Mouse (Mus musculus): ENCODE results near the gene Syncrip. TPM values are rescaled to one million over a fixed set of nuclear protein-coding genes. Genes with fewer than 3 reads are reported as not detected.
A peak's percentile ranks its signal among the peaks of the same experiment; 100 is the strongest.

Syncrip gene
- total and polyA plus RNA-seq, 3 experiments, result 6.6 to 64.6 (median 60.8) TPM

- Histone ChIP-seq H3K79me2 (replicated peaks; ENCODE audit: control insufficient read depth, insufficient read depth, low read length) (no peaks in the 10 kb centered on the region), H3K4me3 (no peak overlapping the region), H3K4me1 (ENCODE audit: control insufficient read depth, insufficient read depth, low read length) (no peaks in the 10 kb centered on the region), H3K27me3 (ENCODE audit: control insufficient read depth, insufficient read depth, low read length) (no peaks in the 10 kb centered on the region), H3K36me3 (ENCODE audit: control insufficient read depth, insufficient read depth, low read length) (no peaks in the 10 kb centered on the region), H3K9ac (ENCODE audit: low read depth, low read length) (no peak overlapping the region), H3K27ac (no peak overlapping the region)
- TF ChIP-seq POLR2A (IDR thresholded peaks at IDR 0.05; ENCODE audit: insufficient read depth, low read depth, low read length) (no peak), EP300 (IDR thresholded peaks at IDR 0.05; ENCODE audit: insufficient read depth, low read depth, low read length) (no peak), CTCF (IDR thresholded peaks at IDR 0.05) (no peak)
- 63% methylated on average over 1 of the region's 1 CpGs for WGBS
- intact Hi-C loops (cut with DNase I), result no loop called here
- DNase-seq, result no peak
Observed at GRCm38 (mm10) chr9:88416752-88417151, 65.6 kb downstream of the Syncrip start.

- H3K27me3 ChIP-seq (ENCODE audit: control insufficient read depth, insufficient read depth, low read length), result no peaks in the 10 kb centered on the region
- TF ChIP-seq CTCF (IDR thresholded peaks at IDR 0.05), result no peak
- TF ChIP-seq POLR2A (IDR thresholded peaks at IDR 0.05; ENCODE audit: insufficient read depth, low read depth, low read length), result no peak
- no peak for TF ChIP-seq EP300 (IDR thresholded peaks at IDR 0.05; ENCODE audit: insufficient read depth, low read depth, low read length)
- no peaks in the 10 kb centered on the region for H3K36me3 ChIP-seq (ENCODE audit: control insufficient read depth, insufficient read depth, low read length)
- H3K4me3 ChIP-seq, result no peak overlapping the region
- intact Hi-C loops (cut with DNase I), result loop anchor here (10.0 kb wide), 1 partner anchor 135 kb away; the partner anchor contains the start of gene Zfp949
- no peaks in the 10 kb centered on the region for H3K79me2 ChIP-seq (replicated peaks; ENCODE audit: control insufficient read depth, insufficient read depth, low read length)
- 87% methylated on average over 2 of the region's 2 CpGs for WGBS
- no peak for DNase-seq
- H3K27ac ChIP-seq, result no peak overlapping the region
- H3K4me1 ChIP-seq (ENCODE audit: control insufficient read depth, insufficient read depth, low read length), result no peaks in the 10 kb centered on the region
- H3K9ac ChIP-seq (ENCODE audit: low read depth, low read length), result no peak overlapping the region
Observed at GRCm38 (mm10) chr9:88409978-88410377, 72.4 kb downstream of the Syncrip start.

- Histone ChIP-seq H3K4me3 (no peak overlapping the region), H3K36me3 (ENCODE audit: control insufficient read depth, insufficient read depth, low read length) (no peaks in the 10 kb centered on the region; the same call in 1 of the 2 replicates), H3K79me2 (replicated peaks; ENCODE audit: control insufficient read depth, insufficient read depth, low read length) (no peaks in the 10 kb centered on the region), H3K27ac (no peak overlapping the region; the same call in 1 of the 2 replicates), H3K4me1 (ENCODE audit: control insufficient read depth, insufficient read depth, low read length) (no peaks in the 10 kb centered on the region), H3K27me3 (ENCODE audit: control insufficient read depth, insufficient read depth, low read length) (no peaks in the 10 kb centered on the region), H3K9ac (ENCODE audit: low read depth, low read length) (no peak overlapping the region)
- no peak for DNase-seq
- WGBS, result 73% methylated on average over 6 of the region's 6 CpGs
- no peak for TF ChIP-seq EP300 (IDR thresholded peaks at IDR 0.05; ENCODE audit: insufficient read depth, low read depth, low read length)
- intact Hi-C loops (cut with DNase I), result loop anchor here (10.0 kb wide), 1 partner anchor 140 kb away; the partner anchor contains the start of gene Zfp949
Observed at GRCm38 (mm10) chr9:88404515-88404914, 77.9 kb downstream of the Syncrip start.

- WGBS, result 36% methylated on average over 10 of the region's 10 CpGs
- H3K4me1 ChIP-seq (ENCODE audit: control insufficient read depth, insufficient read depth, low read length), result no peaks in the 10 kb centered on the region
- peak; percentile 29 to 58 for DNase-seq
- H3K79me2 ChIP-seq (replicated peaks; ENCODE audit: control insufficient read depth, insufficient read depth, low read length), result no peaks in the 10 kb centered on the region
- no peak overlapping the region for H3K4me3 ChIP-seq
- TF ChIP-seq POLR2A (IDR thresholded peaks at IDR 0.05; ENCODE audit: insufficient read depth, low read depth, low read length), result no peak
- no peak for TF ChIP-seq EP300 (IDR thresholded peaks at IDR 0.05; ENCODE audit: insufficient read depth, low read depth, low read length)
- TF ChIP-seq CTCF (IDR thresholded peaks at IDR 0.05), result no peak
- intact Hi-C loops (cut with DNase I), result loop anchor here (10.0 kb wide), 1 partner anchor 141 kb away; the partner anchor contains the start of gene Zfp949
- H3K27ac ChIP-seq, result no peak overlapping the region
- no peaks in the 10 kb centered on the region; the same call in 1 of the 2 replicates for H3K36me3 ChIP-seq (ENCODE audit: control insufficient read depth, insufficient read depth, low read length)
- no peak overlapping the region for H3K9ac ChIP-seq (ENCODE audit: low read depth, low read length)
- H3K27me3 ChIP-seq (ENCODE audit: control insufficient read depth, insufficient read depth, low read length), result no peaks in the 10 kb centered on the region
Observed at GRCm38 (mm10) chr9:88404088-88404487, 78.3 kb downstream of the Syncrip start.

GRCm38 (mm10) chr9:88398461-88398860, 83.9 kb downstream of the Syncrip start:
- WGBS, result 83% methylated on average over 1 of the region's 1 CpGs
- no peak for TF ChIP-seq EP300 (IDR thresholded peaks at IDR 0.05; ENCODE audit: insufficient read depth, low read depth, low read length)
- TF ChIP-seq CTCF (IDR thresholded peaks at IDR 0.05), result peak; percentile 69
- no peak for TF ChIP-seq POLR2A (IDR thresholded peaks at IDR 0.05; ENCODE audit: insufficient read depth, low read depth, low read length)

More at GRCm38 (mm10) chr9:88398461-88398860, 83.9 kb downstream of the Syncrip start:
- Histone ChIP-seq H3K4me1 (ENCODE audit: control insufficient read depth, insufficient read depth, low read length) (no peaks in the 10 kb centered on the region), H3K79me2 (replicated peaks; ENCODE audit: control insufficient read depth, insufficient read depth, low read length) (no peaks in the 10 kb centered on the region), H3K9ac (ENCODE audit: low read depth, low read length) (no peak overlapping the region), H3K36me3 (ENCODE audit: control insufficient read depth, insufficient read depth, low read length) (no peaks in the 10 kb centered on the region), H3K27ac (no peak overlapping the region), H3K27me3 (ENCODE audit: control insufficient read depth, insufficient read depth, low read length) (no peaks in the 10 kb centered on the region), H3K4me3 (no peak overlapping the region)
- no peak for DNase-seq
- intact Hi-C loops (cut with DNase I), result loop anchor here (2.0 kb wide), 1 partner anchor 158 kb away; no protein-coding TSS in a partner anchor

Other genes with a start within 250 kb of the Syncrip start
- 10 to 100 TPM; 13.4 to 15.5 TPM for gene Nt5e, start 155.4 kb downstream of the Syncrip start, total RNA-seq (2021)
- gene Nt5e, start 155.4 kb downstream of the Syncrip start, polyA plus RNA-seq (2012; rRNA removed), result 8.1 and 11.1 TPM in 2 replicates
- 10 to 100 TPM; 21.0 to 22.8 TPM for gene Snx14, start 43.6 kb downstream of the Syncrip start, total RNA-seq (2021)
- 9.2 and 17.3 TPM in 2 replicates for gene Snx14, start 43.6 kb downstream of the Syncrip start, polyA plus RNA-seq (2012; rRNA removed)
- gene Gm20537, start 26.0 kb downstream of the Syncrip start, total RNA-seq (2021), result under 1 TPM in 1 of 2 experiments, not detected in 1; 0.78 TPM
- 0.23 TPM in 1 of 2 replicates, not detected in the other for gene Gm20537, start 26.0 kb downstream of the Syncrip start, polyA plus RNA-seq (2012; rRNA removed)
- 1 to 10 TPM; 6.5 to 6.9 TPM for gene Zfp949, start 65.4 kb upstream of the Syncrip start, total RNA-seq (2021)
- gene Zfp949, start 65.4 kb upstream of the Syncrip start, polyA plus RNA-seq (2012; rRNA removed), result 2.6 and 4.1 TPM in 2 replicates
- gene Trim43a, start 98.3 kb upstream of the Syncrip start, total RNA-seq (2021), result under 1 TPM in 1 of 2 experiments, not detected in 1; 0.13 TPM
- 0.09 TPM in 1 of 2 replicates, not detected in the other for gene Trim43a, start 98.3 kb upstream of the Syncrip start, polyA plus RNA-seq (2012; rRNA removed)
- 10 to 100 TPM; 16.8 to 17.0 TPM for gene Mthfsl, start 237.7 kb upstream of the Syncrip start, total RNA-seq (2021)
- 16.4 and 16.7 TPM in 2 replicates for gene Mthfsl, start 237.7 kb upstream of the Syncrip start, polyA plus RNA-seq (2012; rRNA removed)
- under 1 TPM; 0.32 to 0.42 TPM for gene Bcl2a1d, start 249.3 kb upstream of the Syncrip start, total RNA-seq (2021)
- gene Bcl2a1d, start 249.3 kb upstream of the Syncrip start, polyA plus RNA-seq (2012; rRNA removed), result 0.23 and 0.64 TPM in 2 replicates

Data from heart, adult 2 months (tissue).